In the genomic region with DNA sequence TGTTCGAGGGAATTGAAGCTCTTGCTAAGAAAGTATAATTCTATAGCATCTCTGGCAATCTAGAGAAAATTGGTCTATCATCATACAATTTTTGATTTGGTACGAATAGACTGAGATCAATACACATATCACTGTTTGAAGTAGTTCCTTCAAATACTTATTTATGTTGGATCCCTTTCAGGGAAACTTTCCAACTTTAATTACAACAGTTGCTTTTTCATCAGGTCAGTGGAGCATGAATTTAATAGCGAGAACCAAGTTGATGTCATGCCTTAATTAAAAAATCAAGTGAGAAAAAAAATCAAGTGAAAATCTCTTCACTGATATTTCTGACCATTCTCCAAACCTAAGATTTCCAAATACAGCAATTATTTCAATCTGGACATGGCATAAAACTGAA, we compare ENCODE assay signal across 20 mouse cellular contexts.
DNase-seq lines count a peak whose midpoint lies in the region; ATAC-seq and TF ChIP-seq lines count a peak whose summit lies in the region.
"Had no signal": no experiment of that assay in that cellular context is flagged by ENCODE, and none has a peak within 500 bp of the region (broad histone marks: within the 10 kb centered on the region; RNA-seq: fewer than 3 reads in every experiment).

No protein-coding gene starts in this region.

- no peaks in the 10 kb centered on the region for H3K9me3 ChIP-seq in hindbrain, postnatal 0 days (ENCODE audit: low read length)
- H3K9me3 ChIP-seq in hindbrain, embryonic 13.5 days = no peaks in the 10 kb centered on the region
- H3K9me3 ChIP-seq: embryonic facial prominence, embryonic 10.5 days; embryonic facial prominence, embryonic 12.5 days; forebrain, embryonic 13.5 days had no signal

- no peaks in the 10 kb centered on the region for H3K36me3 ChIP-seq in hindbrain, postnatal 0 days (ENCODE audit: insufficient read depth, low read length)
- no peaks in the 10 kb centered on the region for H3K36me3 ChIP-seq in hindbrain, embryonic 13.5 days
- H3K36me3 ChIP-seq: embryonic facial prominence, embryonic 10.5 days; embryonic facial prominence, embryonic 12.5 days had no signal

- no peak overlapping the region for H3K4me3 ChIP-seq in hindbrain, postnatal 0 days (ENCODE audit: low read length)
- H3K4me3 ChIP-seq in hindbrain, embryonic 13.5 days = no peak overlapping the region
- H3K4me3 ChIP-seq: embryonic facial prominence, embryonic 10.5 days; embryonic facial prominence, embryonic 12.5 days; forebrain, embryonic 13.5 days had no signal

- H3K9ac ChIP-seq in hindbrain, postnatal 0 days (replicated peaks; ENCODE audit: low read length) = no peak overlapping the region
- no peak overlapping the region for H3K9ac ChIP-seq in hindbrain, embryonic 13.5 days
- H3K9ac ChIP-seq: embryonic facial prominence, embryonic 12.5 days; forebrain, embryonic 13.5 days; forebrain, postnatal 0 days had no signal

- no peak overlapping the region for H3K27ac ChIP-seq in hindbrain, postnatal 0 days
- H3K27ac ChIP-seq in hindbrain, embryonic 13.5 days = no peak overlapping the region
- H3K27ac ChIP-seq: embryonic facial prominence, embryonic 10.5 days; embryonic facial prominence, embryonic 12.5 days; forebrain, embryonic 13.5 days had no signal

- no peak overlapping the region for H3K4me2 ChIP-seq in hindbrain, postnatal 0 days (ENCODE audit: low read depth, low read length)
- no peak overlapping the region for H3K4me2 ChIP-seq in hindbrain, embryonic 13.5 days
- H3K4me2 ChIP-seq: embryonic facial prominence, embryonic 12.5 days; forebrain, embryonic 13.5 days had no signal

- peak; percentile 15 for DNase-seq in hindbrain, postnatal 0 days (ENCODE audit: low spot score)
- DNase-seq in Muller cell, postnatal 12 days (ENCODE audit: inconsistent ontology term) = peak; percentile 52
- peak; percentile 71 for DNase-seq in brain, embryonic 14.5 days (ENCODE audit: low read depth)
- no peak for DNase-seq in spleen, postnatal 10 days (ENCODE audit: low spot score in 2 of 2)
- DNase-seq: adrenal gland, adult 8-10 months; adrenal gland, postnatal 14 days; adrenal gland, postnatal 36 days; cerebellum, adult 11 months; cerebellum, adult 18-20 months; cerebellum, adult 8-10 months; cerebellum, adult 9-11 months; cerebellum, postnatal 14 days; cerebellum, postnatal 36 days; forebrain, postnatal 0 days had no signal

- TF ChIP-seq POLR2A in brain, embryonic 14.5 days (IDR thresholded peaks at IDR 0.05; ENCODE audit: borderline replicate concordance, extremely low read depth, insufficient read depth, insufficient read length, poor library complexity, severe bottlenecking) = no peak

- H3K4me1 ChIP-seq in hindbrain, postnatal 0 days (ENCODE audit: insufficient read depth, low read length) = no peaks in the 10 kb centered on the region
- H3K4me1 ChIP-seq in hindbrain, embryonic 13.5 days (replicated peaks) = no peaks in the 10 kb centered on the region
- H3K4me1 ChIP-seq: embryonic facial prominence, embryonic 10.5 days; embryonic facial prominence, embryonic 12.5 days; forebrain, embryonic 13.5 days had no signal

- WGBS in hindbrain, postnatal 0 days = 61% methylated on average over 3 of the region's 3 CpGs
- 78% methylated on average over 3 of the region's 3 CpGs for whole genome bisulfite sequencing in hindbrain, embryonic 13.5 days

- ATAC-seq in hindbrain, postnatal 0 days = no peak
- ATAC-seq in hindbrain, embryonic 13.5 days (ENCODE audit: low FRiP score) = no peak
- ATAC-seq: activated CD4-positive, CD25-positive, alpha-beta regulatory T cell, adult 4 months; forebrain, embryonic 13.5 days; forebrain, postnatal 0 days; Patski had no signal

- no peaks in the 10 kb centered on the region for H3K27me3 ChIP-seq in hindbrain, postnatal 0 days (ENCODE audit: insufficient read depth, low read length)
- no peaks in the 10 kb centered on the region for H3K27me3 ChIP-seq in hindbrain, embryonic 13.5 days
- H3K27me3 ChIP-seq: embryonic facial prominence, embryonic 12.5 days; forebrain, embryonic 13.5 days; Patski had no signal

- TF ChIP-seq CTCF in hindbrain, postnatal 0 days (IDR thresholded peaks at IDR 0.05; ENCODE audit: low read depth) = no peak
- TF ChIP-seq CTCF in brain, embryonic 14.5 days (IDR thresholded peaks at IDR 0.05; ENCODE audit: borderline replicate concordance, extremely low read depth, insufficient read depth, insufficient read length) = no peak

Comparison
In these comparisons a context has a peak if more than half of its experiments do, and no peak if none do; other contexts are left out.
1. DNase-seq: peak in hindbrain, postnatal 0 days (single experiment), Muller cell, postnatal 12 days (single experiment) and brain, embryonic 14.5 days (single experiment); none in spleen, postnatal 10 days (0 of 2).